Mouse (Mus musculus) layer of hippocampus, adult 2 months (tissue): ENCODE data around the gene Rtp4. TPM values are rescaled to one million over a fixed set of nuclear protein-coding genes. Genes with fewer than 3 reads are reported as not detected.
A peak's percentile ranks its signal among the peaks of the same experiment; 100 is the strongest.

Source experiments
- DNase-seq, 2 experiments: peaks; one replicate each; pipeline ENCODE4 v3.0.0; 2022; ENCODE audit warnings: low spot score in 2 of 2
- H3K27ac ChIP-seq: fragments of 200-600 bp; 2 replicates; pipeline ENCODE4 v1.8.1; 2022
- H3K4me3 ChIP-seq: fragments of 200-600 bp; 2 replicates; pipeline ENCODE4 v1.8.1; 2022; ENCODE audit warnings: mild to moderate bottlenecking
- CTCF ChIP-seq: fragments of 200-600 bp; conservative IDR thresholded peaks from 2 replicates; pipeline ENCODE4 v1.8.1; 2022; ENCODE audit warnings: antibody characterized with exemption, mild to moderate bottlenecking, moderate library complexity
- total RNA-seq, 2 experiments: library from RNA; stranded (reverse); gene quantifications; 2 replicates each; pipeline ENCODE4 v1.2.3; 2021

Gene Rtp4
- total RNA-seq, 2 experiments from 2014 or later = 1.6 to 1.9 TPM

- H3K27ac ChIP-seq = peak overlapping the region; percentile 61; the same call in 1 of the 2 replicates
- no peak for TF ChIP-seq CTCF
- DNase-seq = no peak
- H3K4me3 ChIP-seq = no peak overlapping the region
These were observed 21.4 kb upstream of the Rtp4 start for GRCm38 (mm10) chr16:23498691-23499131.

GRCm38 (mm10) chr16:23500558-23500957 is 19.5 kb upstream of the Rtp4 start:
- TF ChIP-seq CTCF = no peak
- no peak for DNase-seq
- H3K4me3 ChIP-seq = no peak overlapping the region
- H3K27ac ChIP-seq = no peak overlapping the region

GRCm38 (mm10) chr16:23501288-23501687 is 18.8 kb upstream of the Rtp4 start:
- Histone ChIP-seq H3K27ac (no peak overlapping the region), H3K4me3 (no peak overlapping the region)
- DNase-seq = no peak
- TF ChIP-seq CTCF = no peak

GRCm38 (mm10) chr16:23502478-23502877 is 17.6 kb upstream of the Rtp4 start:
- TF ChIP-seq CTCF = no peak
- Histone ChIP-seq H3K27ac (no peak overlapping the region), H3K4me3 (no peak overlapping the region)
- DNase-seq = no peak

GRCm38 (mm10) chr16:23503351-23503750 is 16.7 kb upstream of the Rtp4 start:
- no peak for TF ChIP-seq CTCF
- Histone ChIP-seq H3K4me3 (no peak overlapping the region), H3K27ac (no peak overlapping the region)
- no peak for DNase-seq

GRCm38 (mm10) chr16:23504320-23504744 is 15.8 kb upstream of the Rtp4 start:
- Histone ChIP-seq H3K4me3 (no peak overlapping the region), H3K27ac (no peak overlapping the region)
- no peak for DNase-seq
- no peak for TF ChIP-seq CTCF

- Histone ChIP-seq H3K27ac (0 out of 2 replicates have a peak overlapping the region, but pooled peaks have one; percentile 29), H3K4me3 (no peak overlapping the region)
- no peak for DNase-seq
- no peak for TF ChIP-seq CTCF
These were observed 14.0 kb upstream of the Rtp4 start for GRCm38 (mm10) chr16:23505904-23506687.

- no peak for TF ChIP-seq CTCF
- no peak for DNase-seq
- no peak overlapping the region for H3K4me3 ChIP-seq
These were observed 8.7 kb upstream of the Rtp4 start for GRCm38 (mm10) chr16:23511166-23511935.

GRCm38 (mm10) chr16:23513401-23513800 is 6.7 kb upstream of the Rtp4 start:
- Histone ChIP-seq H3K4me3 (no peak overlapping the region), H3K27ac (no peak overlapping the region)
- TF ChIP-seq CTCF = no peak
- no peak for DNase-seq

More at GRCm38 (mm10) chr16:23511166-23511935, 8.7 kb upstream of the Rtp4 start:
- no peak overlapping the region for H3K27ac ChIP-seq

- Histone ChIP-seq H3K27ac (no peak overlapping the region), H3K4me3 (no peak overlapping the region)
- TF ChIP-seq CTCF = no peak
- no peak for DNase-seq
These were observed 4.3 kb upstream of the Rtp4 start for GRCm38 (mm10) chr16:23515766-23516165.

GRCm38 (mm10) chr16:23516606-23517005 is 3.5 kb upstream of the Rtp4 start:
- Histone ChIP-seq H3K4me3 (no peak overlapping the region), H3K27ac (peak overlapping the region; percentile 32; the same call in 1 of the 2 replicates)
- DNase-seq = no peak
- TF ChIP-seq CTCF = no peak

- TF ChIP-seq CTCF = no peak
- no peak for DNase-seq
- Histone ChIP-seq H3K4me3 (no peak overlapping the region), H3K27ac (peak overlapping the region; percentile 89; the same call in 1 of the 2 replicates)
These were observed 2.9 kb upstream of the Rtp4 start for GRCm38 (mm10) chr16:23517230-23517629.
